Mouse (Mus musculus): ENCODE measurements at regions not wholly inside any gene's neighbourhood (a gene's known extent, or its start where the extent isn't known, plus 50 kb on each side); places are given as distances from the start of the nearest gene placed in this dataset.

DNA sequence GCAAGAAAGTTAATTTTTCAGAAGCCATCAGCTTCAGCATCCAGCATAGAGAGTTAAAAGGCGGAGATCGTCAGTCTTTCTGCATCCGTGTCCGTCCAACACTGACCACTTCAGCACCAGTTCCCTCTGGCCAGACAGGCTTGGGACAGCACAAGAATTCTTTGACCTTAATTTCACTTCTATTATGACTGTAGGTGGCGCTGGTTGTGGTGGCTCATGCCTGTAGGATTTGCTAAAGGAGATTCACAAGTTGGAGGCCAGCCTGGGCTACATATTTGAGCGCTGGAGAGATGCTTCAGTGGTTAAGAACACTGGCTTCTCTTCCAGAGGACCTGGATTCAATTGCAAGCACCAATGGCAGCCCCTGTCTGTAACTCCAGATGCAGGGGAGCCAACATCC, 66.0 kb downstream of the Amer2 start:
- no peak for DNase-seq (ENCODE audit: low read depth)

DNA sequence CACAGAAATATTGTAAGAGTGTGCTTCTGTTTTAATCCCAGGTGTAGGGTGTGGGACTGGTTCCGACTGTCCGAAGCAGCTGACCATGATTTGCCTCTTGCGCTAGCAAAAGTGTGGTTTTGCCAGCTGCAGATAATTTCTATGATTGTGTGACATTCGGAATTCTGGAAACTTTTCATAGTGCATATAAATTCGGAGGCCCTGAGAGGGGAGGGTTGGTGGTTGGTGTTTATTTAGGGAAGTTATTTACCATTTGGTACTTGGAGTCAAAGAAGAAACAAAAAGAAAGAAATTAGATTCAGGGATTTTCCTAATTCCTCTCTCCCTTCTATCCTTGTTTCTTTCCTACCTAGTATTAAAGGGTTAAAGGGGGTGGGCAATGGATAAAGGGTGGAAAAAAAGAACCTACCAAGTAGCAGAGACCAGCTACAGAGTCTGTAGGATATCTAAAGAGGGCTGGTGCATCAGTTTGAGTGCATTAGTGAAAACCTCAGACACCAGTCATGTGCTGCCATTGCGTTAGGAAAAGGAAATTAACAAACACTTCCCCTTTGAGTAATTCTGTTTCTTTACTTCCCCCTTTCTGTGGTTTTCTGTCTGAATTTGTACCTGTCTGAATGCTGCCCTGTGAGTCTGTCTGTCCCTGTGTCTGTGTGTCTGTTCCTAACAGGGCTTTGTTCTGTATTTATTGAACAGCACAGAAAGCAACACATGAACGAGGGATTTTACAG, 70.9 kb downstream of the Amer2 start:
- no peak for DNase-seq (ENCODE audit: low read depth)

DNA sequence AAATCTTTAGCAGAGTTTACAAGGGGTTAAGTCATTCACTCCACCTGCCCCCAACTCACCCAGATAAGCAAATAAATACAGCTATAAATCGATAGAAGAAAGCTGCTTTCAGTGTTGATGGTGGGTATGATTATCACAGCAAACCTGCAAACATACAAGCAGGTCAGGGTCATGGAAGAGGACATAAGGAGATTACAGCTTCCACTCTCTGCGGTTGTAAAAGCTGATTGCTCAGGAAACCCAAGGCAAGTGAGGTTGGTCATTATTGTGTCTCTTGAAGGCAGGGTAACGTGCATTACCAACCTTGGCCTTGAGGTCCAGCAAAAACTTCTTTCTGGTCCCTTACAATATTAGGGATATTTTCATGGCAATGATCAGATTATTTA, 71.5 kb downstream of the Amer2 start:
- no peak for DNase-seq (ENCODE audit: low read depth)

DNA sequence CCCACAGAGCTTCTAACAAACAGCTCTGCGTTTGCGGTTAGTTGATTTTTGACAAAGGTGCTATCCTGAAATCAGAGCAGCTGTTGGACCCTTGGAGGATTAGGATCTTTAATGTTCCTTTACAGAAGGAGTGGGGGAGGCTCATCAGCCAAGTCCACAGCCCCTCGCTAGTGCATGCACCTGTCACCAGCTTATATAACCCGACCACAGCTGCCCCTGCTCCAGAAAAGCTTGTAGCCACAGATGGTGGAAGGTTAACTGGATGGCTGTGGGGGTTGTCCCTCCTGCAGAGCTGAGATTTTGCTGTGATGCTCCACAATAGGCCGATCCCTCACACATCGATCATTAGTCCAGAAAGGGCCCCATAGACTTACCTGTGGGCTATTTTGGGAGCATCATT, 73.0 kb downstream of the Amer2 start:
- DNase-seq (ENCODE audit: low read depth) = no peak

DNA sequence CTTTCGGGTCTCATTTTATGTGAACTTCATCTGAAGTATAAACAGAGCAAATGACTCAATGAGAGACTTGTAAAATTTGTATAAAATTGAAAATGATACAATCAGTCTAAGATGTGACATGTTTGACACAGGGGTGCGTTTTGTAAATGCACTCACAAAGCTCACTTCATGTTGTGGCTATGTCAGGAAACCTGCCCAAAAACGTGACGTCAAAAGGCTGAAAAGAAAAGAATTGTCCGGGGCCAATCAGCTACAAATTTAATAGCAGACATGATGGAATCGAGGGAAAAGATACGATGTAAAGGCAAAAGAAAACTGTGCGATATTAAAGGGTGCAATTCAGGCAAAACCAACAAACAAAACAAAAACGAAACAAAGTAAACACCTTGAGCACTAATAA, 78.2 kb downstream of the Amer2 start:
- DNase-seq (ENCODE audit: low read depth) = no peak

DNA sequence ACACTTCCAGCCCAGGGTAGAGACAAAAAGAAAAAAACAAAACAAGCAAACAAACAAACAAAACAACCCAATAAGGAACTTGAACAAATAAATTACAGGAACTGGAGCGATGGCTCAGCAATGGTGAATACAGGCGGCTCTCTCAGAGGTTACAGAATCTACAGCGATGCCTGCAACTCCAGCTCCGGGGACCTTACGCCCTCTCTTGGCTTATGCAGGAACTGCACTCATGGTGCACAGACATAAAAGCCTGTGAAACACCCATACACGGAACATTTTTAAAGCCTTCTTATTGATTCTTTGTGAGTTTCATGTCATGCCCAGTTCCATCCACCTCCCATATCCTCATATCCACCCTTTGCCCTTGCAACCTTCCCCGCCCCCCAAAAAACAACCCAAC, 78.6 kb downstream of the Amer2 start:
- no peak for DNase-seq (ENCODE audit: low read depth)

DNA sequence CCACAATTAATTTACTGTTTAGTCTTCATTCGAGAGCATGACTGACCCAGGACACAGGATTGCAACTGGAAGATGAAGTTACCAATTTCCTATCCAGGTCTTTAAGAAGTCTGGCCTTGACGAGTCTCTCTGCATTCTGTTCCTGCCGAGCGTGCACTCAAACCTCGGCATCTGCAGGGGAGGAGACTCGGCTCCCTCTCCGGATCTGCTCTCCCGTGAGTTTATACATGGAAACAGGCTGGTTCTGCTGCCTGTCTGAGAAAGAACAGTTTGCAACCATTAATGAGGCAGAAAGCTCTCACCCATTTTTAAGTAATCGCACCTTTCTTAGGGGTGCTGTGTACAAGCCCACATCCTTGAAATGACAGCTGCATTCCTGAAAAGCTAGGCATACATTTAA, 83.7 kb downstream of the Amer2 start:
- DNase-seq (ENCODE audit: low read depth) = no peak

DNA sequence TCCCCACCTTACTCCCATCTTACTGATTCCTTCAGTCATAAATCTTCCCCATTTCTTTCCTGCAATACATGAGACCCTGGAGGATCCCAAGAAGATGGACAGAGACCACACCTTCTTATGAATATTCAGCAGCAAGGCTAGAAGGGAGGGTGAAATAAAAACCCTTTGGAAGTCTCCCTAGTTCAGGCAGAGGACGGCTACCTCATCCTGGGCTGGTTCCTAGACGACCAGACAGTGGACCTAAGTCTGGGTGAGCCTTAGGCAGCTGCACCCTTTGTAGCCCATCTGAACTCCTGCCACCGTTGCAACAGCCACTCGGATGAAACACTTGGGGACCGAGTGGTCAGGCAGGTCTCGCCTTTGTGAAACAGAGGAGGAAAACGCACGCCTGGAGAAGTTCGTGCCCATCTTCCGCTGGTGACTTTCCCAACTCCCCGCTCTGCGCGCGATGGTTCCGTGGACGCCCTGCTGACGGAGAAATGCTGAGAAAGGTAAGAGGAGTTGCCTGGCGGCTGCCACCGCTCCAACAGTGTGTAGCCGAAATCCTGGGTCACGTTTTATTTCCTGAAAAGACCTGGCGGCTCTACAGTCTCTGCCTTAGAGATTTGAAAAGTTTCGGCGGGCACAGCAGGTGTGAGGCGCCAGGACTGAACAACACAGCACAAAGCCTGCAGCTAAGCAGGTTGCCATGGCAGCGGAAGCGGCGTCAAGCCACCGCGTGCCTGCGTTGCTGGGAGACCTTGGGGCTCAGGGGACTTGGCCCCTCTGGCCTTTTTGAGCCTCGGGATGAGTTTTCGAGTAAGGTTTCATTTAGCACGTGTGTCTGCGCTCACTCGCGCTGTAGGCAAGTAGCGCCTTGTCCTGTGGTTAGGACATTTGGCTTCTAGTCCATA, 112.2 kb downstream of the Amer2 start:
- DNase-seq (ENCODE audit: low read depth) = no peak

DNA sequence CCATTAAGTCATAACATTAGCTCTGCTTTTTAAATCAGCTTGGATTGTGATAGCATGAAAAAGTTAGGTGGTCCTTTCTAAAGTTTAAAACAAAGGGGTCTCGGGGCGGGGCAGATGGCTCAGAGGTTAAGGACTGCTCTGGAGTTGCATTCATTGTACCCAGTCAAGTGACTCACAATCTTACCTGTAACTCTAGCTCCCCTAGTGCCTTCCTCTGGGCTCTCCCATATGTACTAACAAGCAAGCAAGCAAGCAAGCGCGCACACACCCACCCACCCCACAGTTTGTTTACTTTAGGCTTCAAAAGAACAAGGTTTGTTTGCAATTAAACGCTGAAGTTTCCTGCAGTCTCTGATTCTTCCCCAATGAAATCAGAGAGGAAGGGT, 112.8 kb downstream of the Amer2 start:
- DNase-seq (ENCODE audit: low read depth) = no peak

DNA sequence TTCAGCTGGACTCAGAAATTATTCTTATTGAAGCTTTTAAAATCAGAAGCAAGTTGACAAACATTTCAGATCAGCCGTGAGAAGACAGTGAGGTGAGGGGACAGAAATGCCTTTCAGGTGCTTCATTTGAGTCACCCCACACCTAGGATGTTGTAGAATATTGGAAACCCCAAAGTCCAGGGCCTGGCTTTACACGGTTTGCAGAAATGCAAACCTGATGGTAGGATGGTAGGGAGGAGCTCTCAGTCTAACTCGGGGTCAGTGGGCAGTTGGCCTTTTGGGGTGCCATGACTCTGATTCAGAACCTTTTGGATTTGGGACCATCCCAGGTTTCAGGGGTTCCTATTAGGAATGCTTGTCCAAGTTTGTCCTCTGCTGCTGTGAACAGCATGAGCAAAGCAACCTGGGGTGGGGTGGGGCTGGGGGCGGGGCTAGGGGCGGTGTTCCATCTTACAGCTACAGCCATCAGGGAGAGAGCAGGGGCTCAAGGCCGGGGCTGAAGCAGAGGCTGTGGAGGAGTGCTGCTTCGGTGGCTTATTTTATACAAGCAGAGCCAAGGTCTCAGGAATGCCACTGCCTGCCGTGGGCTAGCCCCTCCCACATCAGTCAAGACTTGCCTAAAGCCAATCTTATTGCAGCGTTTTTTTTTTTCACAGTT, 113.3 kb downstream of the Amer2 start:
- DNase-seq (ENCODE audit: low read depth) = no peak

DNA sequence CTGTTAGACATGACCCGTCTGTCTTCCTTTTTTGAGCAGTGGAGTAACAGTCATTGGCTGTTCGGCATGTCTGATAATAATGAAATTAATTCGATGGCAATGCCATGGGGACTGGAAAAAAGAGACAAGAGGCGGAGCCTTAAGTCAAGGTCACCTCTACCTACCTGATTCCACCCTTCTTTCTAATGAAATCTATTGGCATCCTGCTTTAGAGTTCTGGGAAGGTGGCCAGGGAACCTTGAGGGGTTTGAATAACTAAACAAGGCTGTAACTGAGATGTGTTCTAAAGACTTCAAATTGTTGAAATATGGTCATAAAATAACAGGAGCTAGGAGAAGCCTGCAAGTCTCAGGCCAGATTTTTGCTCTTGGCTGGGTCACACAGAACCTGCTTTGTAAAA, 116.1 kb downstream of the Amer2 start:
- DNase-seq (ENCODE audit: low read depth) = no peak

DNA sequence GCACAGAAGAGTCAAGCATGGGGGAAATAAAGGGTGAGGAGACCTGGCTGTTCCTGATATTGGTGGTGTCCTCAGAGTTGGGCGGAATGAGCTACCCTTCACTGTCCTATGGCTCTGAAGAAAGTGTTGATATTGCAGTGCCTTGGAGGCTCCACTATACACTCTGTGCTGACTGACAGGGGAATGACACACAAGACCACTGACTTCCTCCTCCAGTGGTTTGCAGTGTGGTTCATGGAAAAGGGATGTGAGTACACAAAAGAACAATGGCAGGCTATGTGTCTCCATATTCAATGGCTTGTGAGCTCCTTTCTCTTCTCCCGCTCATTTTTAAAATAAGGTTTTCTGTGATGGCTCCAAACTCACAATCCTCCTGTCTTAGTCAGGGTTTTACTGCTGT, 117.8 kb downstream of the Amer2 start:
- DNase-seq (ENCODE audit: low read depth) = no peak

DNA sequence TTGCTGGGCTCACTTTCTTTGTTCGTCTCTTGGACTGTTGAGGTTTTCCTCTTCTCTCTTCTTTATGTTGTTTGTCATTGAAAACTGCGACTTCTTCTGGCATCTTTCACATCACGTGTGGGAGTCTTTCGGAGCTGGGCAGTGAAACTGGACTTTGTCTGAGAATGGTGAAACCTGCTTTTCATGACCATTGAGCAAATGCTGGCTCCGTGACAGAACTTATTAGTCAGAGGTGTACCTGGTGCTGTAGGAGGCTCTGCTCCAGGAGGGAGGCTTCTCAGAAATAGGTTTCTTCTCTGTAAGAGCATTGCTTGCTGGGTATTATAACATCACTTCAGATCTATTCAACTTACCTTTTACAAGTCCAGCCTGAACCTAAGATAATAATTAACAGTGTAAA, 122.4 kb downstream of the Amer2 start:
- no peak for DNase-seq (ENCODE audit: low read depth)

DNA sequence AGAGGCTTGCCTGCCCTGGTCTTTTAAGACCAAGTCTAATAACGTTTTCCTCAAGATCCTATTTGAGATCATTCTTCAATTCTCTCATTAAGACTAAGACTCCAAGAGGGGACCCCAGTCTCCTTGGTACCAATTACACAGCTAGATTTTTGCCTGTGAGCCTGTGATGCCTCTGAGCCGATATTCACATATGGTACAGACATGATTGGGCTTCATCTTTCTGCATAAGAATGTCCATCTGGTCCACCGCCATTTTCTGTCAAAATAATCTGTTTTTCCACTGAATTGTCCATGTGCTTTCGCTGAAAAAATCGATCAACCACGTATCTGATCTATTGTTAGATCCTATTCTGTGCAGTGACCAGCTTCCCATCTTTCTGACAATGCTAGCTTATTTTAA, 129.5 kb downstream of the Amer2 start:
- no peak for DNase-seq (ENCODE audit: low read depth)

DNA sequence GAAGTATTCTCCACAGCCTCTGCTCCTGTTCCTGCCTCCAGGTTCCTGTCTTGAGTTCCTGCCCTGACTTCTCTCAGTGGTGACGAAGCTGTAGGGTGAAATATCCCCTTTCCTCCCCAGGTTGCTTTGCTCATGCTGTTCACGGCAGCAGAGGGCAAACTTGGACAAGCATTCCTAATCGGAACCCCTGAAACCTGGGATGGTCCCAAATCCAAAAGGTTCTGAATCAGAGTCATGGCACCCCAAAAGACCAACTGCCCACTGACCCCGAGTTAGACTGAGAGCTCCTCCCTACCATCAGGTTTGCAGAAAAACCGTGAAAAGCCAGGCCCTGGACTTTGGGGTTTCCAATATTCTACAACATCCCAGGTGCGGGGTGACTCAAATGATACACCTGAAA, 128.7 kb upstream of the Spata13 start:
- no peak for DNase-seq (ENCODE audit: low read depth)

DNA sequence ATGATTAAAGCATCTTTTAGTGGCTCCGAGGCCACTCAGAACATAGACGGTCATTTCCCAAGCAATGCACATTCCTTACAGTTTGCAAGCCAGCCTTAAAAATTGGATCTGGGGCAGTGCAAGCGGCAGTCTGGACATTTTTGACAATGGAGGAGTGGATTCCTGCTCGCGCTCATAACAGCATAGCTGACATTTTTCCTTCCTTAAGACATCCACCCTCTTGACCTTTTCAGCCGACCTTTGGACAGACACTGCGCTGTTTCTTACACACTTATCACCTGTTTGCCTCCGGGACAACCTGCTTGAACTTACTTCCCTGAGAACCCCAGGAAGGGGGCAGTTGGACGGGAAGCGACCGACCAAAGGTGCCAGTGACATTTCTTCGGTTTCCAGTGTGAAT, 127.5 kb upstream of the Spata13 start:
- DNase-seq (ENCODE audit: low read depth) = no peak

DNA sequence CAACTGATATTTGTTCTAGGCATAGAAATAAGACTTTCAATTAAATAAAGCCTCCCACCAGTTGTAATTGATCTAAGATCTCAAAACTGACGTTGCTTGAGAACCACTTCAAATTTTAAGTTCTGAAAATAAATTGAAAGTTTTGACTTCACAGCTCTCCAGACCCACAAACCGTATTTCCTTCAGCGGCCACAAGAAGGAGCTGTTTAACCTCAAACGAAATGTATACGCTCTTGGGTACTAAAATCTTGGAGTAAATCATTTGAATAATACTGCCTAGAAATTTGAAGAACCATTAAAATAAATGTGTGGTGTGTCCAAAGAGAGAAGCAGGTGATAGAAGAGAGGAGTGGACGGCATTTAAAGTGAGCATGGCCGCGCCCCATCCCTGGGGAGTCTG, 120.2 kb upstream of the Spata13 start:
- DNase-seq (ENCODE audit: low read depth) = peak; percentile 47

DNA sequence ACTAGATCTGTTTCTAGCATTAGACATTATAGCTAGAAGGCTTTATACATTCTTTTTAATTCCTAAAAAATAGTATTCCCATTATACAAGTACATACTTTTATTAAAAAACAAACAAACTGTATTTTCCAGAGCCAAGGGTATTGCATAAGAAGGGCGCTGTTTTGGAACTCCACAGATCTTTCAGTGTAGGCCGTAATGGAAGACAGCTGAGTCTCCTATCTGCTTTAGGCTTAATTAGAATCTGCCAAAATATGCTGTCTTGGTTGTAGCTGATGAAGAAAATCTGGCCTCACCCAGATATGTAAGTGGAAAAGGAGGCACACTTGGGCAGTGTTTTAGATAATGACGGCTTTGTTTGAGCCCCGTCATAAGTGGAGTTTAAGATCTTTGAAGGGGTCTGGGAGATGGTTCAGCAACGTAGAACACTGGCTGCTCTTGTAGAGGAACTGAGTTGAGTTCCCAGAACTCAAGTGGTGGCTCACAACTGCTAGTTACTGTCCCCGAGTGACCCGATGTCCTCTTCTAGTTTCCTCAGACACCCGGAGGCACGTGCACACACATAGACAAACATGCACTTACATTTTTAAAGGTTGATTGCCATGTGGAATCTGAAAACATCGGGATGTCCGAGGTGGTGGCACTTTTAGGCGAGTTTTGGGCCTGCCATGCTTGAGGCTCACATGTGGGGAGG, 118.6 kb upstream of the Spata13 start:
- no peak for DNase-seq (ENCODE audit: low read depth)

DNA sequence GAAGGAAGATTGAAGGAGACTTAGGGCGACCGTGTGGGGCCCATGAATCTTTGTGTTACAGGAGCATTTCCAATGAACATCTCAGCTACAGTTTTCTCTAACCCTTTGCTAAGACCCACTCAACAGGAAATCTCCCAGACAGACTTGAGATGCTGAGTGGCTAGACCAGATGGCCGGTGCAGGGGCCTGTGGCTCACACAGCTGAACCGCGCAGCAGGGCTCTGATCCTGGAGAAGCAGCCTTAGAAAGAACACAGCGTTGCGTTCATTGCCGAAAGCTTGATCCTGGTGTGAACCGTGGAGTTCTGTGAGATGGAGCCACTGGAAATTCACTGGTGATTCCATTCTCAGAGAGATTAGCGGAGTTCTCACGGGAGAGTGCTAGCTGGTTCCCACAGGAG, 115.9 kb upstream of the Spata13 start:
- DNase-seq (ENCODE audit: low read depth) = no peak

DNA sequence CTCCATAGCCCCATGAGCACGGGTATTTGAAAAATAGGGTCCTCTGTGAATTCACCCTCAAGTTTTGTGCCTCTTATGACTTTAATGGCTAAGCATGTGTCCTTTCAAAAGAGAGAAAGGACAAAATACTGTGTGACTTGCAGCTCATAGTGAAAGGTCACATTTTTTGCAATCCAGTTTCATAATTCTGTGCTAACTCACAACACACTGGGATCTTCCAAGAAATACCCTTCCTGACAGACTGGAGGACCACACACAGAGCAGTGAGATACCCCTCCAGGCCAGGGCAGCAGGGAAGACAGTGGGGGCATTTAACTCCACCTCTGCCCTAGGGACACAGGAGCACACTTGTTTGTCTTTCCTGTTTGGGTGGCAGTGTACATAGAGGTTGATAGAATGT, 110.8 kb upstream of the Spata13 start:
- DNase-seq (ENCODE audit: low read depth) = no peak

DNA sequence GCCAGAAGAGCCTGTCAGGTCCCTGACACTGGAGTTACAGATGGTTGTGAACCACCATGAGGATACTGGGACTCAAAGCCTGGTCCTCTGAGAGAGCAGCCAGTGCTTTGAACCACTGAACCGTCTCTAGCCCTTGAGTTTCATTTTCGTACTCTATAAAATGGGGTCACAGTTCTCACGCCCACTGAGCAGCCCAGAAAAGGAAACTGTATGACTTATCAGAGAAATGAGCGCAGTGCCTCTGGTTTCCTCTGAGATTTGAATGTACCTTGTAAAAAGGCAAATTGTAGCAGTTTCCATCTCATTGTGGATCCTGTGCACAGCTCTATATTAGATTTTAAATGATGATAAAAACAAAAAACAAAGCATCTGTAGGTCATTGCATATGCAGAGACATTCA, 108.9 kb upstream of the Spata13 start:
- no peak for DNase-seq (ENCODE audit: low read depth)

DNA sequence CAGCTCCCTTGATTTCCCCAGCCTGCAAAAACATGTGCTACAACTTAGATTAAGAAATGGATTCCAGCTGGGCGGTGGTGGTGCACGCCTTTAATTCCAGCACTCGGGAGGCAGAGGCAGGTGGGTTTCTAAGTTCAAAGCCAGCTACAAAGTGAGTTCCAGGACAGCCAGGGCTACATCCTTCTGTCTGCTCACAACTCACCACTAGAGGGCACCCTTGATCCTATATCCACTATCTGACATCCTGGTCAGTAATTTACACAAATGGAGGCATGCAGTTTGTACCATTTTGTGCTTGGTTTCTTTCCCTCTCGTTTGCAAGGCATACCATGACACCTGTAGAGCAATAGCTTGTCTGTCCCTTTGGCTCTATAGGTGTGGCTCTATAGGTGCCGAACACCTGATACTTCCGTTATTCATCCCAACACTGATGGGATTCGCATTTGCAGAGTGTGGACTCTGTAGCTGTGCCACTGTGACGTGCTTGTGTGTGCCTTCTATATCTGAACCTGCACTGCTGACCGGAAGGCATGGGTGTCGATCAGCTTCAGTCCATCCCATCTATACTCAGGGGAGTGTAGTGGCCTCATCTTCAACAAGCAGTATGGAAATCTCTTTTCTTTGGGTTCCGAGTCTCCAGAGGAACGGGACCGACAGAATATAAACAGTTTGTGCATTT, 108.4 kb upstream of the Spata13 start:
- DNase-seq (ENCODE audit: low read depth) = peak; percentile 51

Data from c-Kit-positive CD71-positive TER-119-negative erythroid progenitor cells, embryonic 14.5 days (primary cell).